Mouse (Mus musculus) spleen, adult 18-20 months (tissue): Measurements from ENCODE around the gene Atp6v0a1.
"Not testable (repeated sequence)": the region's sequence is repeated elsewhere in the genome, so short reads cannot be mapped to it uniquely, and the experiment has no call there.

Experiments
- DNase-seq, 2 experiments: peaks; one replicate each; pipeline ENCODE4 v3.0.0; 2022; ENCODE audit warnings: mixed read lengths in 2 of 2

Atp6v0a1 gene

DNA sequence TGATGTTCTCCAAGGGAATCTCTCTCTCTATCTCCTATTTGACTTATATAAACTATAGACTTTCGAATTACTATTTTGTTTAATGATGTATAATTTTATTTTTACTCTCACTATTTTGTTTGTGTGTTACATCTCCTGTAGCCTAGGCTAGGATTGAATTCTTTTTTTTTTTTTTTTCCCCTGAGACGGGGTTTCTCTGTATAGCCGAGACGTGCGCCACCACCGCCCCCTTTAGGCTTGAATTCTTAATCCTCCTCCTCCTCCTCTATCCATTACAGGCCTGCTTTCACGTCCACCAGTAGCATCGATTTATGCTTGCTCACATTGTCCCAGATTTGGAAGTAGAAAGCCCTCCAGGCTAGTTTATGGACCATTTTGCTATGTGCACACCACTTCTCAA lies 27.2 kb upstream of the Atp6v0a1 start:
- no peak for DNase-seq

GRCm38 (mm10) chr11:100983125-100983777 lies 26.0 kb upstream of the Atp6v0a1 start:
- peak; percentile 57 to 81 for DNase-seq

- DNase-seq = no peak
Measured at GRCm38 (mm10) chr11:100983778-100984131, 25.5 kb upstream of the Atp6v0a1 start.

GRCm38 (mm10) chr11:100985607-100986006 lies 23.6 kb upstream of the Atp6v0a1 start:
- no peak for DNase-seq

DNA sequence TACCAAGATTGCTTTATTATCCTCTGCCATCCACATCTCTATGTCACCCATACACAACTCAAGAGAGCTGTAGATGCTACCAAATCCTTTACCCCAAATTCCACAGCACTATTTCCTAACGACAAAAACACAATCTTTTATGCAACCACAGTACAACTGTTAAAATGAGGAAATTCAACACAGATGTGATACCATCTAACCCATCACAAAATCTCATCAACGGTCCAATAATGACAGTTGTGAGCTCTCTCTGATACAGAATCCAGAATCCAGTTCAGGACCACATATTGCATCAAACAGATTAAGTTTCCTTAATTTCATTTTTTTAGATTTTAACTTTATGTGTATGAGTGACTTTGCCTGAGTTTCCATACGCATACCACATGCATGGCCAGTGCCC lies 20.6 kb upstream of the Atp6v0a1 start:
- no peak for DNase-seq

DNA sequence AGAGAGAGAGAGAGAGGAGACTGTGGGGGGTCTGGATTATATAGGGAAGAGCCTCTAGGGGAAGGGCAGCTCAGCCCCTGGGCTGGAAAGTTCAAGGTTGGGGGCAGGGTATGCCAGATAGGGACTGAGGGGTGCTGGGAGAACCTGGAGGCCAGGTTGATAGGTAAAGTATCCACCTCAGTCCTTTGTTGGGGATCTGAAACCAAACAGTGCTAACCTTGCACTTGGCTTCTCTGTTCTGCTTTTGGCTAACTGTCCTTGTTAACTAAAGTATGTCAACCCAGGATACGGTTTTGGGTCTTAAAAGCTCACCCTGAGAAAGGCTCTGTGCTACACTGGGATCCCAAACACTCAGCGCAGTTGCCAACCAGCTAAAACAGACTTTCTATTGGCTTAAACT lies 19.6 kb upstream of the Atp6v0a1 start:
- DNase-seq = no peak

GRCm38 (mm10) chr11:100991027-100991534 lies 18.2 kb upstream of the Atp6v0a1 start:
- DNase-seq = no peak

GRCm38 (mm10) chr11:100993437-100993836 lies 15.8 kb upstream of the Atp6v0a1 start:
- no peak for DNase-seq

DNA sequence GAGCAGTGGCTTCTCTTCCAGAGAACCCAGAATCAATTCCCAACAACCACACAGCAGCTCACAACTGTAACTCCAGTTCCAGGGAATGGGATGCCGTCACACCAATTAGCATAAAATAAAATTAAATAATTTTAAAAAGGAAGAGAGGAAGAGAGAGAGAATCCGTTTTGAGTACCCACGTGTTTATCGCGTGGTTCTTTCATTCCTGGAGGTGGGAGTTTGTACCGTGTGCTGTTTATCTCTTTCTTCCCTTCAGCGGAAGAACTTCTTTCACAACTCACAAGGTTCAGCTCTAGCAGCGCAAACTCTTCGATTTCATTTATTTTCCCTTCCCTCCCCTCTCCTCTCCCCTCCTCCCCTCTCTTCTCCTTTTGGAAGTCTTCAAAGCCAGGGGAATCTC lies 15.0 kb upstream of the Atp6v0a1 start:
- no peak for DNase-seq

- DNase-seq = no peak
Measured at GRCm38 (mm10) chr11:100994655-100995054, 14.6 kb upstream of the Atp6v0a1 start.

GRCm38 (mm10) chr11:100996501-100996900 lies 12.8 kb upstream of the Atp6v0a1 start:
- no peak for DNase-seq

GRCm38 (mm10) chr11:100998836-100999235 lies 10.4 kb upstream of the Atp6v0a1 start:
- no peak for DNase-seq

GRCm38 (mm10) chr11:100999254-100999653 lies 10.0 kb upstream of the Atp6v0a1 start:
- no peak for DNase-seq

DNA sequence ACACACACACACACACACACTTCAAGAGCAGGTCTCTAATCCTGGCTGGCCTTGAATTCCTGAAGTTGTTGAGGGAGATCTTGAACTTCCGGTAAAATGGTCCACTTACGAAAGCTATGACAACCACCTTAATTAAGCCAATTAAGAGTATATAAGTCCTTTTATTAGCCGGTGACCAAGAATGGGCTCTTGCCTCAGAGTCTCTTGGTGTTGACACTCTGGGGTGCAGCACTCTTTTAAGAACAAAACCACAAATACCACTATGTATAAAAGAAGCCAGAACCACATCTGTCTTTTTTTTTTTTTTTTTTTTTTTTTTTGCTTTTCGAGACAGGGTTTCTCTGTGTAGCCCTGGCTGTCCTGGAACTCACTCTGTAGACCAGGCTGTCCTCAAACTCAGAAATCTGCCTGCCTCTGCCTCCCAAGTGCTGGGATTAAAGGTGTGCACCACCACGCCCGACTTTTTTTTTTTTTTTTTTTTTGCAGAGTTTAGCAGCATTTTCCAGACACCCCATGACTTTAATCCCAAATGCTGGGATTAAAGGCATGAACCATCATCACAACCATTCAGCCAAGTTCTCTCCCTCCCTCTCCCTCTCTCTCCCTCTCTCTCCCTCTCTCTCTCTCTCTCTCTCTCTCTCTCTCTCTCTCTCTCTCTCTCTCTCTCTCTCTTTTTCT lies 7.2 kb upstream of the Atp6v0a1 start:
- not testable (repeated sequence) for DNase-seq

DNA sequence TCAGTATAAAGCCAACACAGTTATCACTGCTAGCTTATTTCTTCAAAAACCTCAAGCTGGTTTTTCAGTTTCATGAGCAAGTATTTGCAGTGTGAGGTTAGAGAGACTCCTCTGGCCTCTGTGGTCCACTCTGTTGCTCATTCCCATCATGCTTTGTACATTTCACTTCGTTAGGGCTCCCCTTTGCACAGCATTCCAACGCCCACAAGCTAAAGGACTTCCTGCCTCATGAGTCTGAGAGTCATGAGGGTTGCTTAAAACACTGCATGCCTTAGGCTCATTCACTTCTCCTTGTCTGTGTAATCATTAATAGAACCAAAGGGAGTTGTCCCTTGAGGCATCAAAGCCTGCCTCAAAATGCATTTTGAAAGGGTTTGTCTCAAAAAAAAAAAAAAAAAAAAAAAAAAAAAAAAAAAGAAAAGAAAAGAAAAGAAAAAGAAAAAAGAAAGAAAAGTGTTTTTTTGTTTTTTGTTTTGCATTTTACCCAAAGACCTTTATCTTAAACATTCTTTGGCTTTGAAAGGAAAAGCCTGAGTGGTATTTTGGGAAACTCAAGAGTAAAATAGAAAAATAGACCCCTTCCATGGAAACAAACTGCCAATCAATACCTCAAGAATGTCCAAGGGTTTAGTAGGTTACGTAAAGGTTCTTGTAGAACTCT lies 6.1 kb upstream of the Atp6v0a1 start:
- no peak for DNase-seq

DNA sequence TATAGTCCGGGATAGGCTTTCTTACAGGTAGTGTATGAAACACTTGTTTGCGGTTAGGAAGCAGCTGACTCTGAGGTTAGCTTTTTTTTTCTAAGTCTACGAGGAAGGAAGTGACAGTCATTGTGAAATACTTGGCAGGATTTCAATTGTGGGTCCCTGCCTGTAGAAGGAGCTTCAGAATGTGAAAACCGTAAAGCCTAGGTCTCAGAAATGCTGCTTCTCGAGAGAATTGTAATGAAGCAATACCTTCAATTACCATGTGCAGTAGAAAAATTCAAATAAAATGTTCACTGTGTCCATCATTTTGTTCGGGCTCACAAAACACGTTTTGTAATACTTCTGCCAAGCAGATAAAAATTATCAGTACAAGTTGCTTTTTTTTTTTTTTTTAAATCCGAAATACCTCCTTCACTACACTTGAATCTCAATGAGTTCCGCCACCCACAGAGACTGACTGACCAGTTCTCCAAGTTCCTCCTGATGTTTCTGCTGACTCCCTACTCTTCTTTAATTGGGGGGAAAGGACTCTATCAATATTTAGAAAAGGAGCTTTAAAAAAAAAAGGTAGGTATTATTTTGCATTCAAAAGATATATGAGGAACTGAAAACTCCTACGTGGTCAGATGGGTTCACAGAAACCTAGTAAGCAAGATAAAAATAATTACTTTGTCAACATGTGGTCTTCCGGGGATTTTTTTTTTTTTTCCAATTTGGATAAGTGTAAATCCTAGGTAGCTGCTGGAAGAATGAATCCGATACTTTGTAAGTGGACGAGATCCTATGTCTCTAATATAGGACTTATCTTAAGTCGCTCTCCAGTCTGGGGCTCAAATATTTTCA lies 826 bp upstream of the Atp6v0a1 start:
- DNase-seq = peak in 1 of 2 experiments; percentile 16

- no peak for DNase-seq
Measured at GRCm38 (mm10) chr11:101009888-101010784, 884 bp downstream of the Atp6v0a1 start.

GRCm38 (mm10) chr11:101011641-101012040 lies 2.4 kb downstream of the Atp6v0a1 start:
- no peak for DNase-seq

DNA sequence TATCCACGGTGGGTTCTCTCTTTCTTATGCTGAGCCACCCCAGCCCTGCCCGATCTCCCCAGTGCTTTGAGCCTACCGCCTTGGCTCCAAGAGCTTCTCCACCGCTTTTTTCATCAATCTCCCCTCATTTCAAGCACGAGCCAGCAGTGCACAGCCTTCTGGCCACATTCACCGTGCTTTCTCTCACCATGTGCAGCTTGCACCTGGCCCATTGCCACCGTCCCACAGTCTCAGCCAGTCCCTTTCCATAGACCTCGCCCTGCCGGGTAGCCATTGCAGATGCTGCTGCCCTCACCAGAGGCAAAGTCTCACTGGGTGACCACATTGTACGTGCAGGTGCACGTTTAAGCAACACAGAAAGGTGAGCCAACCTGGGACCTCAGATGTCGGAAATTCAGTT lies 14.1 kb downstream of the Atp6v0a1 start:
- no peak for DNase-seq

GRCm38 (mm10) chr11:101024001-101024400 lies 14.7 kb downstream of the Atp6v0a1 start:
- no peak for DNase-seq

DNA sequence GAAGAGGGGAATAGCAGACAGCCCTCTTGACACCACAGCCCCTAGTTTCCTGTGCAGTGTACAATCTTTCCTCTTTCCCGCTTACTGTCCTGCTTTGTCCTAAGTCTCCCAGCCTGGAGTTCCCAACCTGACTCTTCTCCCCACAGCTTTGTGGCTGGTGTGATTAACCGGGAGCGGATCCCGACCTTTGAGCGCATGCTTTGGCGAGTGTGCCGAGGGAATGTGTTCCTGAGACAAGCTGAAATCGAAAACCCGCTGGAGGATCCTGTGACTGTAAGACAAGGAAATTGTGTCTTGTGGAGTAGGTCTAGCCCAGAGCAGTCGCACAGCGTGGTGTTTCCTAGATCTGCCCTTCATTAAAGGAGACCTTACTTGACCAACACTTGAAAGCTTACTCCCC lies 17.9 kb downstream of the Atp6v0a1 start:
- DNase-seq = no peak

GRCm38 (mm10) chr11:101029320-101029719 lies 20.1 kb downstream of the Atp6v0a1 start:
- no peak for DNase-seq
